Mouse (Mus musculus) embryonic facial prominence, embryonic 11.5 days (tissue): Measurements from ENCODE around the gene Hmgb1. TPM values are rescaled to one million over a fixed set of nuclear protein-coding genes. Genes with fewer than 3 reads are reported as not detected.
A peak's percentile ranks its signal among the peaks of the same experiment; 100 is the strongest.

ENCODE experiments used
- ATAC-seq: fragments of 200-750 bp; cut with Nextera tagmentation; replicated peaks from 2 replicates; pipeline ENCODE4 v1.8.0; 2017; ENCODE audit warnings: low read depth; ENCODE audit not compliant: insufficient number of reproducible peaks, low FRiP score, low TSS enrichment
- DNase-seq: peaks from one replicate; pipeline ENCODE4 v3.0.0-alpha.2; 2015; ENCODE audit warnings: low spot score
- H3K27ac ChIP-seq: fragments of 300-500 bp; sonication (generic); replicated peaks from 2 replicates; pipeline ENCODE4 v1.5.1; 2014; ENCODE audit warnings: mild to moderate bottlenecking, low read depth, low read length, control low read depth
- H3K27me3 ChIP-seq: fragments of 300-500 bp; sonication (generic); 2 replicates; pipeline ENCODE4 v1.6.1; 2014; ENCODE audit warnings: mild to moderate bottlenecking, low read length, moderate library complexity, mixed read lengths; ENCODE audit not compliant: control insufficient read depth, insufficient read depth
- H3K36me3 ChIP-seq: fragments of 300-500 bp; sonication (generic); replicated peaks from 2 replicates; pipeline ENCODE4 v1.6.1; 2014; ENCODE audit warnings: low read depth, mild to moderate bottlenecking, low read length, moderate library complexity, mixed read lengths; ENCODE audit not compliant: control insufficient read depth, insufficient read depth
- H3K4me1 ChIP-seq: fragments of 300-500 bp; sonication (generic); 2 replicates; pipeline ENCODE4 v1.6.1; 2014; ENCODE audit warnings: low read length, mixed read lengths; ENCODE audit not compliant: control insufficient read depth, insufficient read depth
- H3K4me2 ChIP-seq: fragments of 300-500 bp; sonication (generic); 2 replicates; pipeline ENCODE4 v1.6.1; 2014; ENCODE audit warnings: low read depth, mild to moderate bottlenecking, control low read depth, low read length, moderate library complexity
- H3K4me3 ChIP-seq: fragments of 300-500 bp; sonication (generic); 2 replicates; pipeline ENCODE4 v1.5.1; 2014; ENCODE audit warnings: low read depth, low read length, control low read depth
- H3K9ac ChIP-seq: fragments of 300-500 bp; sonication (generic); replicated peaks from 2 replicates; pipeline ENCODE4 v1.6.1; 2014; ENCODE audit warnings: mild to moderate bottlenecking, control low read depth, low read length
- H3K9me3 ChIP-seq: fragments of 300-500 bp; sonication (generic); replicated peaks from 2 replicates; pipeline ENCODE4 v1.6.1; 2016; ENCODE audit warnings: mild to moderate bottlenecking, low read length, inconsistent platforms, mixed read lengths; ENCODE audit not compliant: control insufficient read depth
- WGBS: fragments of 180-500 bp; shearing (Covaris S2); extraction: QIAGEN DNeasy Blood & Tissue Kit; methylation state at CpG from one replicate; pipeline ENCODE4 v1.1.7; 2014; 5-methylcytosine and 5-hydroxymethylcytosine counted together
- polyA plus RNA-seq: library from polyadenylated mRNA; unstranded; fragments of >200 nt; fragmentation: Nextera tagmentation; extraction: Ambion mirVana; gene quantifications from 2 replicates; pipeline ENCODE4 v1.2.1, GENCODE M21; 2014

Gene Hmgb1
- polyA plus RNA-seq, 1 experiment from 2014 or later, result 2,281 TPM

DNA sequence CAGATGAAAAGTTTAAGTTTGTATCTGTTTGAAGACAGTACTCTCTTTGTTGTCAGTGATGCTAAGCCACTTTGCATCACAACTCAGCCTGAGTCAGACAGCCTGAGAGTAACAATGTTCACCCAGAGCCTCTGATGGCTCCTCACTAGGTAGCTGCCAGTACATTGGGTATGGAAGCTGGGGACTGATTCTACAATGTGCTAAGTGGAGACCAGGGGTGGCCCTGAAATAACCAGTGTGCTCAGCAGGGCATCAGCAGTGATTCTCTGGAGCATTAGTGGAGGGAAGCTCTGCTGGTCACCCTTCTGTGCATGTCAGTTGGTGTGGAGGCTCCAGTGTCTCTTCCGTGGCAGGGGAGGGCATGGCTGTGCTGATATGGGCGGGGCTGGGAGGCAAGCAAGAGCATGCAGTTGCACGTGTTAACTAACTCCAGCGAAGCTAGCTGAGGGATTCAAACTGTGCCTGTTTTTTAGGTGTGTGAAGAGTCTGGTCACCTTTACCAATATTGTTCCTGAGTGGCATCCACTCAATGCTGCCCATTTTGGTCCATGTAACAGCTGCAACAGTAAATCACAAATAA is 19.6 kb upstream of the Hmgb1 start:
- Histone ChIP-seq H3K27ac (no peak overlapping the region), H3K4me2 (no peak overlapping the region), H3K9ac (no peak overlapping the region), H3K4me1 (no peaks in the 10 kb centered on the region), H3K36me3 (peaks cover 18% of the 10 kb centered on the region), H3K27me3 (no peaks in the 10 kb centered on the region), H3K4me3 (no peak overlapping the region), H3K9me3 (no peaks in the 10 kb centered on the region)
- WGBS, result 85% methylated on average over 4 of the region's 4 CpGs
- ATAC-seq (no peak), DNase-seq (no peak)

DNA sequence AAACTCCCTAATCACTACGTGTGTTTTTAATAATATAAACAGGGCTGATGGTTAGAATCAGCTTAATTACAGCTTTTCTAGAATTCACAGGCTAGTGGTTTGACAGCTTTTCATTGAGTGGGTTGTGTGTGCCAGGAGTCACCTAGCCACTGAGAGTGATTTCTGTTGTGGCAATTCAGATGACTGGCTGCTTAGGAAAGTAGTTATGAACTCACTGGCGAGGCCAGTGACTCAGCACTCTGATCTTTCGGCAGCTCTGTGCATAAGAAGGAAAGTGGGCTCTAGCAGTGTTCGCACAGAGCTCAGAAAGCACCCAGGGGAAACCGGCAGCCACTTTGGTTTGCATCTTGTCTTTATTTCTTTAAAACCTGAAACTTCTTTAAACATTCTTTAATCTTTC is 18.7 kb upstream of the Hmgb1 start:
- H3K9me3 ChIP-seq, result no peaks in the 10 kb centered on the region
- WGBS, result 61% methylated on average over 5 of the region's 5 CpGs
- no peak overlapping the region for H3K9ac ChIP-seq
- no peak overlapping the region for H3K4me2 ChIP-seq
- H3K4me1 ChIP-seq, result no peaks in the 10 kb centered on the region
- H3K27me3 ChIP-seq, result no peaks in the 10 kb centered on the region
- no peak overlapping the region for H3K27ac ChIP-seq
- ATAC-seq (no peak), DNase-seq (no peak)
- peaks cover 18% of the 10 kb centered on the region for H3K36me3 ChIP-seq
- no peak overlapping the region for H3K4me3 ChIP-seq

DNA sequence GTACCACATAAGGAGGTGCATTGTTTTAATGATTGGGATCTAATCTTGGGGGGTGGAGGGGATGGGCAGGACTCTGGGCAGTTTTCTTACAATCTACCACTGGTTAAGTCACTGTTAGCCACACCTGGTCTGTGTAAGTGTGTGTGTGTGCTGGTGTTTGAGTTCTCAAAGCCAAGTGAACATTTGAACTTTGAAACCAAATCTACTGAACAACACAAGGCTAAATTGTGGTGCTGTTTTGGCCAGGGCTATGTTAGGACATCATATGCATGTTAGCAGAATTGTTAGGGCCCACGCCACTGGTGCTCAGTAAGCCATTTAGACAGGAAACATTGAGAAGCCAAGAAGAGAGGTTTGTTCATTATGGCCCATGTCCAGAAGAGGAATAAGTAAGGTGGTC is 14.5 kb upstream of the Hmgb1 start:
- peaks cover 8% of the 10 kb centered on the region for H3K36me3 ChIP-seq
- no peak overlapping the region for H3K4me2 ChIP-seq
- ATAC-seq (no peak), DNase-seq (no peak)
- H3K27me3 ChIP-seq, result no peaks in the 10 kb centered on the region
- no peak overlapping the region for H3K9ac ChIP-seq
- H3K9me3 ChIP-seq, result no peaks in the 10 kb centered on the region
- H3K4me3 ChIP-seq, result no peak overlapping the region
- 92% methylated on average over 1 of the region's 1 CpGs for WGBS
- no peak overlapping the region for H3K27ac ChIP-seq
- H3K4me1 ChIP-seq, result no peaks in the 10 kb centered on the region

DNA sequence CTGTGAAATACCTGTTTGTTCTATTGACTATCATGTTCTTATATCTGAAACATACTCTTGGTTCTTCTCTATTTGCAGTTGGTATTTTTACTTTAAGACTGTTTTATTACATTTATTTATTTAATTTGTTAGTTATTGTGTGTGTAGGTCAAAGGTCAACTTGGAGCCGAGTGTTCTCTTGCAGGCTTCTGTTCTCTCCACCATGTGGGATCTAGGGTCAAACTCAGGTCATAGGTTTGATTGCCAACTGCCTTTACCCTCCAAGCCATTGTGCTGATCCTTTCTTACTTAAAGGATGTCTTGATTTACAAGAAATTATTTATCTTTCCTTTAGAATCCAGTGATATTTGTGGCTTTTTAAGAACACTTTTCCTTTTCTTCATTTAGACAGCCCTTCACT is 12.3 kb upstream of the Hmgb1 start:
- no peak overlapping the region for H3K4me3 ChIP-seq
- 3% methylated on average over 1 of the region's 1 CpGs for WGBS
- peaks cover 3% of the 10 kb centered on the region; the same call in 1 of the 2 replicates for H3K36me3 ChIP-seq

DNA sequence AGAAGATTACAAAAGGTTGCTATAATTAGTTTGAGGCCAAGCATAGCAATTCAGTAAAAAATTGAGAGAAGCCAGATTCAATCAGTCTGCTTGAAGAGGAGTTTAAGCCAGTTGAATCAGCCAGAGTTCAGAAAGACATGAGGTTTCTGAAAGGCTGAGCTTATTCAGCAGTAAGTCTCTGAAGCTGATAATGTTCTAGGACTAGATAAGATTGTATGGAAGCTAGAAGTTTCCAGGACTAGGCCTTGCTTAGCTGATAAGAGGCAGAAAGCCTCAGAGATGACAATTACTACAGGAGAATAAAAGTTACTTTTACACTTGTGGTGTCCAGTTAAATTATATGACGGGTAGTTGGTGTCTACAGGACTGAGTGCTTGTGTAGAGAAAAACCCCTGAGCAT is 5.9 kb upstream of the Hmgb1 start:
- H3K4me3 ChIP-seq, result no peak overlapping the region
- no peak overlapping the region for H3K27ac ChIP-seq
- H3K9ac ChIP-seq, result no peak overlapping the region
- H3K4me1 ChIP-seq, result no peaks in the 10 kb centered on the region
- H3K9me3 ChIP-seq, result no peaks in the 10 kb centered on the region
- H3K27me3 ChIP-seq, result no peaks in the 10 kb centered on the region
- peaks cover 3% of the 10 kb centered on the region for H3K36me3 ChIP-seq
- no peak for ATAC-seq
- DNase-seq, result no peak
- no peak overlapping the region for H3K4me2 ChIP-seq
- 83% methylated on average over 1 of the region's 1 CpGs for WGBS

More for the DNA sequence above, 12.3 kb upstream of the Hmgb1 start:
- Histone ChIP-seq H3K27me3 (no peaks in the 10 kb centered on the region), H3K9ac (no peak overlapping the region), H3K9me3 (no peaks in the 10 kb centered on the region), H3K4me1 (no peaks in the 10 kb centered on the region), H3K4me2 (no peak overlapping the region), H3K27ac (no peak overlapping the region)
- DNase-seq (no peak), ATAC-seq (no peak)

DNA sequence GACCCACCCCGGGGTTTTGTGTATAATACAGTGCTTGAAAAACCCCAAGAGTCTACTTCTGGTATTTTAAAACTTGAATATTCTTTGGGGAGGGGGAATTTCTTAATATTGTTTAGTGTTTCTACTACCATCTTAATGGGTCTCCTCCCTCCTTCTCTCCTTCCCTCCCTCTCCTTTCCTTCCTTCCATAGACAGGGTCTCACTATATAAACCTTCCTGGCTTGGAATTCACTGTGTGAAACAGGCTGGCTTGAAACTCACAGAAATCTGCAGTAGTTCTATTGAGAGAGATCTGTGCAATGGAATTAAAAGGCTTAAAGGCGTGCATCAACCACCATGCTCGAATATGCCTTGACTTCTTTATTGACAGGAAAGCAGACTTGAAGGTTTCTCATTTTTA is 1.5 kb upstream of the Hmgb1 start:
- no peak for ATAC-seq
- Histone ChIP-seq H3K36me3 (no peaks in the 10 kb centered on the region; the same call in 1 of the 2 replicates), H3K4me2 (peak overlapping the region; percentile 52), H3K9ac (no peak overlapping the region), H3K27ac (no peak overlapping the region), H3K9me3 (no peaks in the 10 kb centered on the region), H3K4me3 (peak overlapping the region; percentile 79), H3K4me1 (no peaks in the 10 kb centered on the region), H3K27me3 (no peaks in the 10 kb centered on the region)
- no peak for DNase-seq
- WGBS, result 76% methylated on average over 3 of the region's 3 CpGs

DNA sequence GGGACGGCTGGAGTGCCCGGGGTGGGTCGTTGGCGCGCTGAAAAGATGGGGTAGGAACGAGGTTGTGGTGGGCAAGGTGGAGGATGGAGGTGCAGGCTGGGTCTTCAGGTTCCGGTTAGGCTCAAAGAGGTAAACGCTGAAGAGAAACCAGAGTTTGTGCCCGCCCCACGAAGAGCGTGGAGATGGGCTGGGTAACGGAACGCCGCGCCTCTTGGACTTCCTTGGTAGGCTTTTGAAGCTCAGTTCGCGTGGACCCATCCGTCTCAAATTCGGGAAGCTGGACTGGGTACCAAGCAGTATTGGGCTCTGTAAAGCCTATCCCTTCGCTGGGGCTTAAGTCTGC is 526 bp upstream of the Hmgb1 start:
- Histone ChIP-seq H3K27ac (peak overlapping the region; percentile 47), H3K4me1 (no peaks in the 10 kb centered on the region), H3K9ac (peak overlapping the region; percentile 84), H3K4me3 (peak overlapping the region; percentile 79), H3K4me2 (peak overlapping the region; percentile 52), H3K27me3 (no peaks in the 10 kb centered on the region), H3K9me3 (no peaks in the 10 kb centered on the region), H3K36me3 (no peaks in the 10 kb centered on the region; the same call in 1 of the 2 replicates)
- DNase-seq, result no peak
- no peak for ATAC-seq
- WGBS, result 0% methylated on average over 20 of the region's 20 CpGs

DNA sequence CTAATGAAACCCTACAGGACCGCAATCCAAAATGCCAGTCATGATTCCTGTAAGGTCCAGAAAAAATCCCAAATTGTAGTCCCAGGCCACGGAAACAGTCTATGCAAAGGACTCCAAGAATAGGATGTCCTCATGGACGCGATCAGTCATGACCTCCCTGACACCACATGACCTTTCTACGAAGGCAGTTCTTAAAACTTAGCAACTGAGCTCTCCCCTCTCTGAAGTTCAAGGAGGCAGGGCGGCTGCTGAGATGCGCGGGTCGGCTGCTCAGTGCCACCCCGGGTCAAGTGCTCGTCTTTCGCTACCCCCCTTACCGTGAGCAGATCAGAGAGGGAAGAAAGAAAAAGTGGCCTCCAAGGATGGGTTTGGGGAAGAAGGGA is 577 bp downstream of the Hmgb1 start:
- Histone ChIP-seq H3K9ac (peak overlapping the region; percentile 63), H3K4me2 (peak overlapping the region; percentile 56), H3K9me3 (no peaks in the 10 kb centered on the region), H3K27ac (peak overlapping the region; percentile 66), H3K4me1 (no peaks in the 10 kb centered on the region), H3K36me3 (no peaks in the 10 kb centered on the region), H3K27me3 (no peaks in the 10 kb centered on the region), H3K4me3 (peak overlapping the region; percentile 79)
- no peak for DNase-seq
- under 1% methylated on average over 13 of the region's 13 CpGs for WGBS
- no peak for ATAC-seq
